Mouse (Mus musculus) layer of hippocampus, adult 2 months (tissue): ENCODE measurements at regions not wholly inside any gene's neighbourhood (a gene's known extent, or its start where the extent isn't known, plus 50 kb on each side); places are given as distances from the start of the nearest gene placed in this dataset.

ENCODE experiments used
- DNase-seq, 2 experiments: peaks; one replicate each; pipeline ENCODE4 v3.0.0; 2022; ENCODE audit warnings: low spot score in 2 of 2
- H3K27ac ChIP-seq: fragments of 200-600 bp; 2 replicates; pipeline ENCODE4 v1.8.1; 2022
- H3K4me3 ChIP-seq: fragments of 200-600 bp; 2 replicates; pipeline ENCODE4 v1.8.1; 2022; ENCODE audit warnings: mild to moderate bottlenecking
- CTCF ChIP-seq: fragments of 200-600 bp; conservative IDR thresholded peaks from 2 replicates; pipeline ENCODE4 v1.8.1; 2022; ENCODE audit warnings: antibody characterized with exemption, mild to moderate bottlenecking, moderate library complexity

DNA sequence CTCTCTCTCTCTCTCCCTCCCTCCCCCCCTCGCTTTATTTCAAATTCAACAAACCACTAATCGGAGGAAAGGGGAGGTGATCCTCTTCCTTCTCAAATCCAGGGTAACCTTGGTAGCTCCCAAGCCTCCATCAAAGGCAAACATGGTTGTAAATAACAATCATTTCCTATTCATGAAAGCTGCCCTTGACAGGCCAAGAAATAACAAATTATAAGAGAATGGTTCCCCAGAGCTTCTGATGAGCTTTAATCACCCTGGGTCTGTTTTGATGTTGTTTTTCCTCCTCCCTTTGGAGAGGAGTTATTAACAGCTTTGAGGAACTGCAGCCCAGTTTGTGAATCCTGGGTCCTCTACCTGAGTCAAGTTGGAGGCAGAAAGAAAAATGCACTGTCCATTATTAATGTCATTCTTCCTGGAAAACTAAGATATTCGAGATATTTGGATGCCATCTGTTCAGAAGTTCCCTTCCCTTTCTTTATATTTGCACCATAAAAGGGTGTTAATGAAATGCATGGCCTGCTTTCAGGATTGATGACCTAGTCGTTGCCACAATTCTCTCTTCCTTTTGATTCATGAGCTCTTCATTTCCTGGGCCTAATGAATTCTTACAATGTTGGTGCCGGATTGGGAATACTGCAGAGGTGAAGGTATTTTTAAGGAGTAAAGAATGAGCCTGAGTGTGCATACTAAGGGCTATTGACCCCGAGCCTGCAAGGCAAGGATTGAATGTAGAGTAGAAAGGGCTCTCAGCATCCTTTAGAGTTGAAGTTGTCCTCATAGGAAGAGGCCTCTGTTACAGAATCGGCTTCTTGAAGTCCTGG lies 366.5 kb upstream of the Sash1 start:
- no peak overlapping the region for H3K27ac ChIP-seq
- H3K4me3 ChIP-seq: no peak overlapping the region
- TF ChIP-seq CTCF: no peak
- DNase-seq: no peak

- DNase-seq: no peak
- H3K27ac ChIP-seq: no peak overlapping the region
Measured at GRCm38 (mm10) chr10:9243281-9243618, 357.4 kb upstream of the Sash1 start.

GRCm38 (mm10) chr10:9242596-9243280 lies 356.9 kb upstream of the Sash1 start:
- H3K27ac ChIP-seq: no peak overlapping the region
- no peak for TF ChIP-seq CTCF
- DNase-seq: no peak
- no peak overlapping the region for H3K4me3 ChIP-seq

More at GRCm38 (mm10) chr10:9243281-9243618, 357.4 kb upstream of the Sash1 start:
- no peak for TF ChIP-seq CTCF
- H3K4me3 ChIP-seq: no peak overlapping the region

DNA sequence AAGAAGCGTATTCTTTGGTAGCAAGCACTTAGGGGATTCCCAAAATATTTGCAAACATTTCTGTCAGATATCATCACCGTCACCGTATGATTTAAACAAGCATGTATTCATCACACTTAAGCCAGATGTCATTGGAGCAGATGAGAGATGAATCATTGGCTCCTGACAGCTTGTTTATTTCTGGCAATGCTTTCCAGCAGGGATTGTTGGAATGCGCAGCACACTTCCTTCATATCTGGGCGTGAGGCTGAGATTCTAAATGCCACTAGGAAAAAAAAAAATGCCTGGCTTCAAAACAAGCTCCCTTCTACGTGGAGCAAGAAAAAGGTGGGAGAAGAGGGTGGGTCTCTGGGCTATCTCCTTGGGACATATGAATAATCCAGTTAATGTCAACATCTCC lies 354.1 kb upstream of the Sash1 start:
- Histone ChIP-seq H3K27ac (no peak overlapping the region), H3K4me3 (no peak overlapping the region)
- TF ChIP-seq CTCF: no peak
- peak; percentile 37 to 55 for DNase-seq

DNA sequence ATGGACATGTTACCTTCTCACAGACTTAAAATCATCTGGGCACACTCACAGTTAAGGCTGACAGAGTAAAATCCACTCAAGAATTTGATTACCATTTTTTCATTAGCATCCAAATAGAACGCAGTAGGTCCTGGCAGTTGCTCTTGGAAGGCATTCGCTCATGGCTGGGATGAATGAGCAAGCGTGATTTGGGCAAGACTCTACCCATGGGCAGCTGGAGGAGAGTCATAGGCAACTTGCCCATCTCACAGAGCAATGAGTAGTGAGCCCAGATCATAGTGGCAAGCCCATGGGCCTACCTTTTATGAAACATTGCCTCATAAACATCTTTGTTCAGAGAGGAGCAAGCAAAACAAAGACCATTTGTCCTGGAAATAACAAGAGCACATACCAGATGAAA lies 345.9 kb upstream of the Sash1 start:
- no peak overlapping the region for H3K4me3 ChIP-seq
- no peak for TF ChIP-seq CTCF
- DNase-seq: peak in 1 of 2 experiments; percentile 31
- no peak overlapping the region for H3K27ac ChIP-seq

GRCm38 (mm10) chr10:9229116-9229515 lies 343.2 kb upstream of the Sash1 start:
- Histone ChIP-seq H3K27ac (peak overlapping the region; percentile 25), H3K4me3 (peak overlapping the region; percentile 34)
- TF ChIP-seq CTCF: no peak
- DNase-seq: peak in 1 of 2 experiments; percentile 17

DNA sequence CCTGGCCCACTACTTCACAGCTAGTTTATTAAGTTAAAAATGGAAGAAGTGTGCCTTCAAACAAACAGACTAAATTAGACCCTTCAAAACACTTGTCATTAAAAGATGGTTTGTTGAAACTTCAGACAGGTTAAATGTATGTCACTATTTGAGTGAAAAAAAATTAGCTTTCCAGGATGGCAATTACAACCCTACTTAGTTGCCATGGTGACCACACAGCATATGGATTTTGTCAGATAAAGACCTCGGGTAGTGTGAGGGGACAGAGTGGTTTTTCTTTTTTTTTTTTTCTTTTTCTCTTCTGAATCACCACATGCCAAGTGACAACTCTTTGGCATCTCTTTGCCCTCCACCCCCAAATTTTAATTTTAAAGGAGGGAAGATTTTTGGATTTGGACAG lies 341.5 kb upstream of the Sash1 start:
- TF ChIP-seq CTCF: no peak
- no peak overlapping the region for H3K4me3 ChIP-seq
- no peak overlapping the region for H3K27ac ChIP-seq
- no peak for DNase-seq

GRCm38 (mm10) chr10:9210646-9211045 lies 324.8 kb upstream of the Sash1 start:
- no peak overlapping the region for H3K4me3 ChIP-seq
- no peak for DNase-seq
- H3K27ac ChIP-seq: no peak overlapping the region
- TF ChIP-seq CTCF: no peak

- TF ChIP-seq CTCF: no peak
- peak; percentile 68 to 85 for DNase-seq
- Histone ChIP-seq H3K4me3 (no peak overlapping the region), H3K27ac (peak overlapping the region; percentile 65; the same call in 1 of the 2 replicates)
Measured at GRCm38 (mm10) chr10:9204096-9204495, 318.2 kb upstream of the Sash1 start.

- Histone ChIP-seq H3K27ac (no peak overlapping the region), H3K4me3 (no peak overlapping the region)
- TF ChIP-seq CTCF: no peak
- no peak for DNase-seq
Measured at GRCm38 (mm10) chr10:9203323-9203722, 317.5 kb upstream of the Sash1 start.

GRCm38 (mm10) chr10:9202922-9203321 lies 317.1 kb upstream of the Sash1 start:
- no peak overlapping the region for H3K4me3 ChIP-seq
- no peak for DNase-seq
- no peak for TF ChIP-seq CTCF
- no peak overlapping the region for H3K27ac ChIP-seq

- no peak for DNase-seq
- no peak overlapping the region for H3K27ac ChIP-seq
- no peak overlapping the region for H3K4me3 ChIP-seq
- TF ChIP-seq CTCF: peak; percentile 48
Measured at GRCm38 (mm10) chr10:9174997-9175396, 289.1 kb upstream of the Sash1 start.

DNA sequence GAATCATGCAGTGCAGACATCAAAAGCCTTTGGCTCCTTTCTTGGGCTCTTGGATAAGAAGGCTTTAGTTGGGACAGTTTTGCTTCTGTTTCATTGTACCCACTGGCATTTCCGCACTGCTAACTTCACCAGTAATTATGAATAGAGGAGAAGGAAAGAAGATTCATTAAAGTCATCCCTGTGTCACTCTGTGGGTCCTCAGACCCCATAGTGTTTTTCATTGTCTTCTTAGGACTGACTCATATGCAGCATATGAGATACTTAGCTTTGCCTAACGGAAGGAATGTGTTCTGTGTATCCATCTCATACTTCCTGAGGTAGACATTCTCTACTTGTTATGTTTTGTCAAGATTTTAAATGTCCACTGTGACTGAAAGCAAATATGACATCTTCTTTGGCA lies 287.6 kb upstream of the Sash1 start:
- TF ChIP-seq CTCF: no peak
- Histone ChIP-seq H3K27ac (no peak overlapping the region), H3K4me3 (no peak overlapping the region)
- no peak for DNase-seq

GRCm38 (mm10) chr10:9168725-9169124 lies 282.9 kb upstream of the Sash1 start:
- no peak overlapping the region for H3K27ac ChIP-seq
- TF ChIP-seq CTCF: no peak
- DNase-seq: no peak
- H3K4me3 ChIP-seq: no peak overlapping the region
